Mouse (Mus musculus) heart, postnatal 4 days (tissue): ENCODE results near the gene Zfp709. TPM values are rescaled to one million over a fixed set of nuclear protein-coding genes. Genes with fewer than 3 reads are reported as not detected.
"Not testable (repeated sequence)": the region's sequence is repeated elsewhere in the genome, so short reads cannot be mapped to it uniquely, and the experiment has no call there.

Experiments used
- DNase-seq: peaks from one replicate; pipeline ENCODE4 v3.0.0; 2021
- total RNA-seq, 2 experiments: library from RNA; stranded (reverse); gene quantifications; 2 replicates each; pipeline ENCODE4 v1.2.3; 2021

The Zfp709 gene
- total RNA-seq, result 1 to 10 TPM; 6.8 to 7.3 TPM

- peak; percentile 70 for DNase-seq
These were observed at the start of gene Zfp709 for GRCm38 (mm10) chr8:71881618-71882274. Gene Zfp709 (plus strand): TSS chr8:71882019.

GRCm38 (mm10) chr8:71838207-71838606 lies 43.6 kb upstream of the Zfp709 start:
- DNase-seq, result not testable (repeated sequence)

GRCm38 (mm10) chr8:71841201-71841817 lies 40.5 kb upstream of the Zfp709 start:
- DNase-seq, result not testable (repeated sequence)

- DNase-seq, result not testable (repeated sequence)
These were observed 39.3 kb upstream of the Zfp709 start for GRCm38 (mm10) chr8:71842476-71842875.

- not testable (repeated sequence) for DNase-seq
These were observed 37.4 kb upstream of the Zfp709 start for GRCm38 (mm10) chr8:71844453-71844852.

- not testable (repeated sequence) for DNase-seq
These were observed 35.8 kb upstream of the Zfp709 start for GRCm38 (mm10) chr8:71845993-71846483.

- not testable (repeated sequence) for DNase-seq
These were observed 35.1 kb upstream of the Zfp709 start for GRCm38 (mm10) chr8:71846745-71847144.

GRCm38 (mm10) chr8:71851014-71851413 lies 30.8 kb upstream of the Zfp709 start:
- DNase-seq, result not testable (repeated sequence)

- not testable (repeated sequence) for DNase-seq
These were observed 28.5 kb upstream of the Zfp709 start for GRCm38 (mm10) chr8:71853360-71853759.

- DNase-seq, result not testable (repeated sequence)
These were observed 25.0 kb upstream of the Zfp709 start for GRCm38 (mm10) chr8:71856630-71857328.

- DNase-seq, result not testable (repeated sequence)
These were observed 24.5 kb upstream of the Zfp709 start for GRCm38 (mm10) chr8:71857364-71857763.

- not testable (repeated sequence) for DNase-seq
These were observed 20.3 kb upstream of the Zfp709 start for GRCm38 (mm10) chr8:71861551-71861950.

GRCm38 (mm10) chr8:71862038-71862437 lies 19.8 kb upstream of the Zfp709 start:
- DNase-seq, result not testable (repeated sequence)

- DNase-seq, result not testable (repeated sequence)
These were observed 18.8 kb downstream of the Zfp709 start for GRCm38 (mm10) chr8:71900666-71901065.

GRCm38 (mm10) chr8:71903084-71903483 lies 21.3 kb downstream of the Zfp709 start:
- DNase-seq, result not testable (repeated sequence)

GRCm38 (mm10) chr8:71906809-71907208 lies 25.0 kb downstream of the Zfp709 start:
- no peak for DNase-seq

GRCm38 (mm10) chr8:71907798-71908257 lies 26.0 kb downstream of the Zfp709 start:
- DNase-seq, result no peak

- peak; percentile 87 for DNase-seq
These were observed 26.8 kb downstream of the Zfp709 start, which contains the start of the genes Zfp882 and Zfp617 for GRCm38 (mm10) chr8:71908309-71909261. Gene Zfp882 (plus strand): TSS chr8:71908608. Gene Zfp617 (plus strand): TSS chr8:71908635.

- DNase-seq, result no peak
These were observed 30.5 kb downstream of the Zfp709 start for GRCm38 (mm10) chr8:71912286-71912685.

GRCm38 (mm10) chr8:71922567-71923401 lies 41.0 kb downstream of the Zfp709 start:
- peak; percentile 94 for DNase-seq

GRCm38 (mm10) chr8:71925791-71926190 lies 44.0 kb downstream of the Zfp709 start:
- DNase-seq, result no peak
